Mouse (Mus musculus) frontal cortex, postnatal 10 days (tissue): Measurements from ENCODE around the gene Tsr3.
A peak's percentile ranks its signal among the peaks of the same experiment; 100 is the strongest.
"Not testable (repeated sequence)": the region's sequence is repeated elsewhere in the genome, so short reads cannot be mapped to it uniquely, and the experiment has no call there.

Experiments used
- DNase-seq, 2 experiments: peaks; one replicate each; pipeline ENCODE4 v3.0.0; 2022; ENCODE audit warnings: low spot score in 2 of 2, mixed read lengths in 1 of 2

Gene Tsr3

DNA sequence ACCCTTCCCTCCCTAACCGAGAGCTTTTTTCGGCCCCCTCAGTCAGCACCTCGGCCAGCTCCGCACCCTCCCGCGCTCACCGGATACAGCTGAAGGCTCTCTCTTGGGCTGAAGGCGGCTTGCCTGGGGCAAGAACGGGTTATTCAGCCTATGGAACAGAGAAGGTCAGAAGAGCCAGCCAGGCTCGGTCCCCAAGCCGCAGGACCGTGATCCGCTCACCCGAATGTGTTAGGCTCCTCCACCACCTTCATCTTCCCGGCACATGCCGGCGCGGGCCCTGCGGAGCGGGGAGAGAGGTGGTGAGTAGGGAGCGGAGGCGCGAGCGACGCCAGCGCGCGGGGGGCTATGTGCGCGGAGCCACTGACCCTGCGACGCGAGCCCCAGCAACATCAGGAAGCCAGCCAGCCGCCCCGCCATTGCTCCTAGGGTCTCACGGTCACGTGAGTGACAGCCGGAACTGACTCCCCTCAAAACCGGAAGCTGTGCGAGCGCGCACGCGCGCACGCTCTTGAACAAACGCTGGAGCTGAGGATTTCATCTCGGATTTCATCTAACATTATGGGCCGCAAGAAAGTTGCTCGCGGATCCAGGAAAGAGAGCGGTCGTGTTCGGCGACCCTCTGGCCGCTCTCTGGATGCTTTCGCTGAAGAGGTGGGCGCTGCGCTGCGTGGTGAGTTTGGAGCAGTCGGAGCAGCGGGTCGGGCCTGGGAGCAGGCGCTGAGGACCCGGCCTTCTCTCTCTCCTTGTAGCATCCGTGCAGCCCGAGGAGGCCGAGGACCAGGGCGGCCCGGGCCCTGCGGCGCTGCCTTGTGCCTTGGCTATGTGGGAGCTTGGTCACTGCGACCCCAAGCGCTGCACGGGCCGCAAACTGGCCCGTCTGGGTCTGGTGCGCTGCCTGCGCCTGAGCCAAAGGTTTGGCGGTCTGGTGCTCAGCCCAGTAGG lies at the start of gene Tsr3, which contains the start of gene Gnptg:
Tsr3 (plus strand) TSS at position 476 of the 942 bp plus-strand sequence.
Gnptg (minus strand) TSS at position 430 of the 942 bp plus-strand sequence.
- DNase-seq = peak in 1 of 2 experiments; percentile 84

DNA sequence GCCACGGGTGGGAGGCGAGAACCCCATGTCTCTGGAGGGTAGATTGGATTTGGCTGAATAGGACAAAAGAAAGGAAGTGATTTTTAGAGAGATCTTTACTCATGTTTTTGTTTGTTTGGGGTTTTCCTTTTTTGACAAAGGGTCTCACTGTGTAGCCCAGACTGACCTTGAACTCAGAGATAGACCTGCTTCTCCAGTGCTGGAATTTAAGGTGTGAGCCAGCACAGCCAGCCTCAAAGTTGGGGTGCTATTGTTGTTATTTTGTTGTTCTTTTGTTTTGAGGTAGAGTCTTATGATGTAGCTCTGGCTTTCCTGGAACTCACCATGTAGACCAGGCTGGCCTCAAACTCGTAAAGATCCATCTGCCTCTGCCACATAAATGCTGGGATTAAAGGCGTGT lies 37.6 kb upstream of the Tsr3 start:
- DNase-seq = no peak

DNA sequence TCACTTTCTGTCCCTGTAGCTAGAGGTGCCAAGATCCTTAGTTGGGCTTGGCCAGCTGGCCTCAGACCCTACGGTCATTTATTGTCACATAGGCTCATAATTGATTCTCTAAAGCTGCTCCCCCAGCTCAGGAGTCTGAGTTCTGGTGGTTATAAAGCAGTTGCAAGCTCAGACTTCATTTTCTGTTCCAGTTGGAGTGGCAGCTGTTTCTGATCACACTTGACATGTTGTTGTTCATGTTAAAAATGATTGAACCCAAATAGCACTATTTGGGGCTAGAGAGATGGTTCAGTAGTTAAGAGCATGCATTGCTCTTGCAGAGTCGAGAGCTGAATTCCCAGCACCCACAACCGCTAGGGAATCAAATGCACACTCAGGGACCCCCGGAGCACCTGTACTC lies 30.0 kb upstream of the Tsr3 start:
- no peak for DNase-seq

DNA sequence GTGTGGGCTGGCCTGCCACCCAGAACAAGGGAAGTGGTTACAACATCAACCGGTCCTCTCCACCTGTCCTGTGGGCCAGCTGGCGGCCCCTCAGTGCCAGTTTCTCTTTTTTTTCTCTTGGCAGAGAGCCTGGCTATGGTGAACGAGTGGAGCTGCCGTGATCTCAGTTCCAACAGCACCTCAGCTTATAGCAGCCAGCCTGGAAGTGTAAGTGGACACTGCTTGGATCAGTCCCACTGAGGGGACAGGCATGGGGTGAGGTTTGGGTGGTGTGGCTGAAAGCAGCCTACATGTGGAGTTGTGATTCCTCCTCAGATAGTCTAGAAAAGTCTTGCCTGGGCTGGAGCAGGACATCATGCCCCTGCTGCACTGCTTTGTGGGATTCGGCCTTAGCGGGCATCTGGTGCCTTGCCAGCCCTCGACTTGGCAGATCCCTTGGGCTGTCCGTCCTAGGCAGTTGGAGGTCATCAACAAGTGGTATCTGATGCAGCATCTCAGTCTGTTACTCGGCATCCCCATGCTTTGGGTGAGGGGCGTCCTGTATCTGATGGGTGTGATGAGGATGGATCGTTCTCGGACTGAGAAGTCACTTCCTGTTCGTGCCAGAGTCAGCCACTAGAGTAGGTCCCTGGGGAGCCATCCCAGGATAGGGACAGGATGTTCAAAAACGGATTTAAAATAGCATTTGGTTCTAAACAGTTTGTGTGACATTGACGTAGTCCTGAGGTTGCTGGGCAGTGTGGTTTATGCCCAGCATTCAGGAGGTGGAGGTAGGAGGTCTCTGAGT lies 29.1 kb upstream of the Tsr3 start:
- DNase-seq = no peak

DNA sequence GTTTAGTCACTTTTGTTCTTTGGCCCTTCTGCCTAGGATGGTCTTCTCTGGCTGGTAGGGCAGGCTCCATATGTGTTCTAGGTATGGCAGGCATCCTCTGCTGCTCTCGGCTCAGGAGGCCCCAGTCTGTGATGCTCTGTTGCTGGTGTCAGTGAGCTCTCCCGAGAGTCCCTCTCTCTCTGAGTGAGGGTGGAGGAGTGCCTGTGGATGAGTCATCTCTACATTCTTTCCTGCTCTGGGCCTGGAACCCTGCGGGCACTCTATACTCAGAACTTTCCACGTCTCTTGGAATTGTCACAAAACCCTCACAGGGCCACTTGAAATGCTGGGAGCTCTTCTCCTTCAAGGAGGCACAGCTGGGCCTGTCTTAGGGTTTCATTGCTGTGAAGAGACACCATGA lies 28.3 kb upstream of the Tsr3 start:
- no peak for DNase-seq

DNA sequence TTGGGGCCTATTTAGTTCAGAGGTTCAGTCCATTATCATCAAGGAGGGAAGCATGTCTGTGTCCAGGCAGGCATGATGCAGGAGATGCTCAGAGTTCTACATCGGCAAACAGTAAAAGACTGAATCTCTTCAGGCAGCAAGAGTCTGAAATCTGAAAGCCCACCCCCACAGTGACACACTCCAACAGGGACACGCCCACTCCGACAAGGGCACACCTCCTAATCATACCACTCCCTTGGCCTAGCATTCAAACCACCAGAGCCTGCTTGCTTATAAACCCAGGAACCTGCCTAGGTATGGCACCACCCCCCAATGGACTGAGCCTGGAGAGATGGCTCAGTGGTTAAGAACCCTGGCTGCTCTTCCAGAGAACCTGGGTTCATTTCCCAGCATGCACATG lies 24.5 kb upstream of the Tsr3 start:
- no peak for DNase-seq

DNA sequence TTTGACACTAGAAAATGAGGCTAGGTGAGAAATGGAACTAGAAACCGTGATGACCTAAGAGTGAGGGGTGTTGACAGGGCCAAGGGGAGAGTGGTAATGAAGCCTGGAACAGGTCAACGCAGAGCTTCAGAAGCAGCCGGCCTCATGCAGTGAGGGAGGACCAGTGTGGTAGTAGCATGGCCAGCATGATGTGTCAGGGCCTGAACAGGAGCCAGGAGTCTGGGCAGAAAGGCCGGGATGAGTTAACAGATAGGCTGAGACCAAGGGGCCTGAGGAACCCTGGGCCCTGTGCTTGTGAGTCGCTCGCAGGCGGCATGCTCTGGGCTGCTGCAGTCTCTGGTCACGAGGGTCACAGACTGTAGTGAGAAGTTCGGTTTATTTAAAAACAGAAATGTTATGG lies 21.0 kb upstream of the Tsr3 start:
- no peak for DNase-seq

DNA sequence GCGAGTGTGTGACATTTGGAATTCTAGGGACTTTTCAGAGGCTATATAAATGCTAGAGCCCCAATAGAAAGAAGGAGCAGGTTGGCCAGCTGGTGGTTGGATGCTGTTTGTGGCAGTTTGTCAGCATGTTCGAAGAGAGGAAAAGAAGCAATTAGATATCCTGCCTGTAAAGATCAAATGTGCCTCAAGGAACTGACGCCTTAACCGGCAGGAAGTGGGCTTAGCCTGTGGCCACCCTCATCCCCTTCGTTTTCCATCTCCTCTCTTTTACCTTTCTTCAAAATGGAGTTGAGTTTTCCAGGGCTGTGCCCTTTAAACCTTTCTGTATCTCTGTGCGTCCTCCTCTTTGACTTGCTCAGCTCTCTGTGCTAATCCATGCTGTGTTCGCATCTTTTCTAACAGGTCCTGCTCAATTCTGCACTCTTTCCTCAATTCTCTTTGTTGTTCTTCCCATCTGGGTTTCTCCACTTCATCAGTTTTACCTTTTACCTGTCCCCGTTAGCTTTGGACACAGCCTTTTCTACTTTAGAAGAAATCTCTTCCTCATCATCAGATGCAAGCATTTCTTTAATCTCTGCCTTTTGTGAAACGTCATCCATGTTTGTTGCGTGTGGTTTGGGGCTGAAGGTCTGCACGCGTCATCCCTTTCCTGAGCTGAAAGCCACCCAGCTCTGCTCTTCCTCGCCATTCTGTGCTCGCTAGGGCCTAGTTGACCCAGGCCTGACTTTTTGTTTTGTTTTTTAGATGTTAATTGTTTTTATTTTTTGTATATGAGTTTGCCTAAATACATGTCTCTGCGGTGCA lies 20.3 kb upstream of the Tsr3 start:
- no peak for DNase-seq

DNA sequence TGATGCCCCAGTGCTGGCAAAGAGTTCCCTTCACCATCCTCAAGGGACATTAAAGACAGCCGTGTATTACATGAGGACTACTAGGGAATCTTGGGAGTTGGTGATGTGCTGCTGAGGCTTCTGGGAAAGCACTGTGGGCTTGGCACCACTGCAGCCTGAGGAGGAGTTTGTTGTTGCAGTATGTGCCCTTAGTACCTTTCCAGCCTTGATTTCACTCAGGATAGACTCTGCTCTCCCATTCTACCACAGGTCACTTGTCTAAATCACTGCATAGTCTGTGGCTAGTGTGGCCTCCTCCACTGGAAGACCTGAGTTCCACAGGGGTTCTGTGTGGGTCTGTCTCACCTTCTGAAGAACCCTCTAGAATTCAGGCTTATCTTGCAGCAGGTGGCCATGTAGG lies 19.2 kb upstream of the Tsr3 start:
- no peak for DNase-seq

DNA sequence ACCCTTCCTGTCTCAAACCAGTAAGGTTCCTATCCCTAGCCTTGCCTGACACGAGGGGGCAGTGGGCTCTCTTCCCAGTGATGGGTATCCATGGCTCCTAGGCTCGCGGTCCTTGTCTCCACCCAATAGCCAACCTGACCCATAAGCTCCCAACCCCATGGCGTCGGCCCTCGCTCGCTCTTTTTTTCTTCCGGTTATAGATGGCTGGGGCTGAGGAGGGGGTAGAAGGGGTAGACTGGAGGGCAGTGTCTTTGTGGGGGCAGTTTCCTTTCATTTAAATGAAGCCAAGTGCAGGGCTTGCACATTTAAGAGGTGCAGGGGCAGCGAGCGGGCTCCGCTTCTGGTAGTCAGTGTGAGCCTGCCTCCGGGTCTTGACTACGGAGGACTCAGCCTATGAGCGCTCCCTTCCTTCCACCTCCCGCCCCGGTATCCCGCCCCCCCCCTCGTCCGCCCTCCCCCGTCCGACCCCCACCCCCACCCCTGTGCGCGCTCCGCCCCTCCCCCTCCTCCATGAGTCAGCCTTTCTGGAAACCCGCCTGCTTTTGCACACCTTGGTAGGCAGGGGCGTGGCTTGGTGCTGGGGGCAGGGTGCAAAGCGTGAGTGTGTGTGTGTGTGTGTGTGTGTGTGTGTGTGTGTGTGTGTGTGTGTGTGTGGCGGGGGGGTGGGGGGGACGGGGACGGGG lies 18.0 kb upstream of the Tsr3 start:
- DNase-seq = peak in 1 of 2 experiments; percentile 45

DNA sequence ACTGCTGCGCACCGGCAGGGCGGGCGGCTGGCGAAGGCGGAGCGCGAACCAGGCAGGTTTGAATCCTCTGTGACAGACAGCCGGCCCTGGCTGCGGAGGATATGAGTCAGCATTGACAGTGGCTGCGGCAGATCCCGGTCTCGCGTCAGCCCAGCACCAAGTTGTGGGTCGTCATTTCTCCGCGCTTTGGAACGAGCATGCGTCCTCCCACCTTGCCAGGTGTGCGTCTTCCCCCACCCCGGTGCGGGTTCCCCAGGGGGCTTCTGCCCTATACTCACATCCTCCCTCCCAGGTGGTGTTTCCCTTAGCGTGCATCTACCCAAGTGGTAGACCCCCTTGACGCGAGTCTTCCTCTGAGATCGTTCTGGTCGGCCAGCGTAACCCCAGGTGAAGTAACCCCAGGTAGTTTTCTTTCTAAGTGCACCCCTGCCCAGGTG lies 17.4 kb upstream of the Tsr3 start:
- peak; percentile 37 to 56 for DNase-seq

DNA sequence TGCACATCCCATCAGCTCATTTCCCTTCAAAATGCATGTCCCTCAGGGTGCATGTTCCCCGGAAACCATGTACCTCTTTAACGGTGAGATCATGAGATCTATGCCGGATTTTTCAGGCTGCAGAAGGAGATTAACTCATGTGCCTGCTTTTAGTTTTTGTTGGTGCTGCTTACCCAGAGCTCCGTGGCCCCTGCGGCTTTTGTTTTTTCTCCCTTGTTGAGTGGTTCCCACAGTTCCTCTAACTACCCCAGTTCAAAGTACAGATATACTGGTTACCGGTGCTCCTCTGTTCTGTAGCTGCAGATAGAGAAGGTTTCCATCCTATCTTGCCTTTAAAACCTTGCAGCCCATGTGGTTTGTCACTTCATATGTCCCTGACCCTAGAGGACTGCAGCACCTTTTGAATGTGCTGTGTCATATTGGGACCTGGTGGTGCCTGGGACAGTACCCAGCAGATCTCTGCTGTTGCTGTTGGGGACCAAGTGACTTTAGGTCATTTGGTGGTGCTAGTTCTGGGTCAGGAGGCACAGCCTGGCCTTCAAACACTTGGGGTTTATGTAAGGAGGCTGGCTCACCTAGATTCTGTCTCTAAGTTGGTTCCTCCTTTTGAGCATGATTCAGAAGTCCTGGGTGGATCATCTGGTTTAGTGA lies 16.9 kb upstream of the Tsr3 start:
- DNase-seq = no peak

DNA sequence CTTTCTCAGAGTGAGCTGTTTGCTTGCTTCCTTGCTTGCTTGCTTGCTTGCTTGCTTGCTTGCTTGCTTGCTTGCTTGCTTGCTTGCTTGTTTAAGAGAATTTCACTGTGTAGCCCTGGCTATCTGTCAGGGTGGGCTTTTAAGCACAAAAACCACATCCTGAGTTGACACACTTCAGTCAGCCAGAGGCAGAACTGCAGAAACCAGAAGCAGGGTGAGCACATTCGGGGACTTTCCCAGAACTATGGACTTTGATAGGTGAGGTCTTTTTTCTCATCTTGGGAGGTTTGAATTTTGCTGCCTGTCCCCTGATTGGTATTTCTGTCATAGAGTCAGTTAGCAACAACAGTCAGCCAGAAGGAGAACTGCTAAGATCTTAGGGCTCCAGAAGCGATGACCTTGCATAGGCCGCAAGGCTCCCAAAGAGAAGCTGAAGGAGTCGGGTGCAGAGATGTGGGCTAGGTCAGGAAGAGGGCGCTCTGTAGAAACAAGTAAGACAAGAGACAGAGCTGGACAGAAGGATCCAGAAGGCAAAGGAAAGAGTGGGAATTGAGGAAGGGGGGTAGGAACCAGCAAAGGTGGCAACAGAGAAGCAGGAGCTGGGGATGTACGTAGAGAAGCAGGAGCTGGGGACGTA lies 15.3 kb upstream of the Tsr3 start:
- DNase-seq = no peak

DNA sequence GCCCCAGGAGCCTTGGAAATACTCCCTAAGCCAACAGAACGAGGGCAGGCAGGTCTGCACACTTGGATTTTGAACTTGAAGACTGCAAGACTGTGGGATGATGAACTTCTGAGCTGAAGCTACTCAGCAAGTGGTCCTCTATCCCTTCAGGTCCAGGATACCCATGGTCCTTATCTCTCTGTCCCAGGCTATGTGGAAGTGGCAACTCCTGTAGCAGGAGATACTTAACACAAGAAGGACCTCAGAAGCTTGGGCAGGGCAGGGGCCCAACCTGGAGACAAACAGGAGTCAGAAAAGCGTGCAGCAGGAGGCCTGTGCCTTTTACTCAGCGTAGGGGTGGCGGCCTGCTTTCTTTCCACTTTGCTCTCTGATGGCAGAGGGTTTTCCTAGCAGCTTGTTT lies 14.3 kb upstream of the Tsr3 start:
- DNase-seq = no peak

DNA sequence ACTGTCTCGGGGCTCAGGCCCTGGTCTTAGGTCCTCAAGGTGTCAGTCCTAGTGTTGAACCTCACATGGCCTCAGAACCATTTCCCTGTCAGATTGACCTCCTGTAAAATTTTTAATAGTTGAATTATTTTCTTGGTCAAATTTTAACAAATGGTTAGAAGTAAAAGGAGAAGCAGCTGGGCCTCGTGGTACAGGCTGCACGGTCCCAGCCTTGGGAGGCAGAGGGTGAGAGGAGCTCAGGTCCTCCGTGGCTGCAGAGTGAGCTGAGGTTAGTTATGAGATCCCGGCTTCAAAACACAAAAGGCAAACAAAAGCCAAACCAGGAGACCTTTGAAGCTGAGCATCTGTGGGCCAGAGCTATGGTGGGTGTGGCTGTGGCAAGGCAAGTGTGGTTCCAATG lies 12.0 kb upstream of the Tsr3 start:
- no peak for DNase-seq

DNA sequence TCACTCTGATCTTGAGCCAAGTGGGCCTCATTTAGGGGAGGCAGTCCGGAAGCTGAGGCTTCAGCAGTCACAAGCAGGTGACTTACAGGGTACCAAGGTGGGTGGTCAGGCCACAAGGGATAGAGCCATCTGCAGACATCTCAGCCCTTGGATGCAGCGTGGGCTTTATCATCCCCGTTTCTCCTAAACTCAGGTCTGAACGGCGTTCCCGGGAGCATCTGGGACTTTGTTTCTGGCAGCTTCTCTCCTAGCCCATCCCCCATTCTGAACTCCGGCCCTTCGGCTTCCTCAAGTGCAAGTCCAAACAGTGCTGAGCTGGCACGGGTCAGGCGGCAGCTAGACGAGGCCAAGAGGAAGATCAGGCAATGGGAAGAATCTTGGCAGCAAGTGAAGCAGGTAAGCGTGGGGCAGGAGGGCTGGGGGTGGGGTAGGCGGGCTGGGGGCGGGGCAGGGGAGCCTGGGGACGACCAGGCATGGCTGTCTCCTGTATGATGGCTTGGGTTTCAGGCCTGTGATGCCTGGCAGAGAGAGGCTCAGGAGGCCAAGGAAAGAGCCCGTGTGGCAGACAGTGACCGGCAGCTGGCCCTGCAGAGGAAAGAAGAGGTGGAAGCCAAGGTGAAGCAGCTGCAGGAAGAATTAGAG lies 9.8 kb upstream of the Tsr3 start:
- not testable (repeated sequence) for DNase-seq

DNA sequence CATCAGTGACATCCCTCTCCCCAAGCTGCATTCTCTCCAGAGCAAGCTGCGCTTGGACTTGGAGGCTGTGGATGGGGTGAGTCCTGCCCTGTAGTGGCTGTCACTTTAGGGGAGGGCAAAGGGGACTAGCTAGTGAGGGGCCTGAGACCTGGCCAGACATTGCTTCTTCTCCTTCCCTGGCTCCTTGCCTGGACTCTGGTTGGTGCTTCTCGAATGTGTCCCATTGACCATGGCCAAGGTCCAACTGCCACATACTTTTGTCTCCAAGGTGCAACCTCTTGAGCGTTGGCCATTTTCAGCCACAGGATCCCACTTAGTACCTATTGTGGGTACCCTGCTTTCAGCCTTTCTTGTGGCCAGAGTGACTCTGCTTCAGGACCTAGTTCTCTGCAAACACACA lies 9.3 kb upstream of the Tsr3 start:
- no peak for DNase-seq

DNA sequence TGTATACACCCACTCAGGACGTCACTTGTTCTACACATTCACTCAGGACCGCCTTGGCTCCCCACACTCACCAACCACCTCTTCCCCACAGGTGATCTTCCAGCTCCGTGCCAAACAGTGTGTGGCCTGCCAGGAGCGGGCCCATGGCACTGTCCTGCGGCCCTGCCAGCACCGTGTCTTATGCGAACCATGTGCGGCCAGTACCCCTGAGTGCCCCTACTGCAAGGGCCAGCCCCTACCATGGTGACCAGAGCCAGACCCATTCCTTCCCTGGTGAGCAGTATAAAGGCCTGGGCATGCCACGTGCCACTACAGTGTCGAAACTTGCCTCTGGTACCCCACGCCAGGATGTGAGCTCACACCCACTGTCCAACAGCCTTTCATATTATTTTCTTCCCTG lies 8.3 kb upstream of the Tsr3 start:
- DNase-seq = not testable (repeated sequence)

DNA sequence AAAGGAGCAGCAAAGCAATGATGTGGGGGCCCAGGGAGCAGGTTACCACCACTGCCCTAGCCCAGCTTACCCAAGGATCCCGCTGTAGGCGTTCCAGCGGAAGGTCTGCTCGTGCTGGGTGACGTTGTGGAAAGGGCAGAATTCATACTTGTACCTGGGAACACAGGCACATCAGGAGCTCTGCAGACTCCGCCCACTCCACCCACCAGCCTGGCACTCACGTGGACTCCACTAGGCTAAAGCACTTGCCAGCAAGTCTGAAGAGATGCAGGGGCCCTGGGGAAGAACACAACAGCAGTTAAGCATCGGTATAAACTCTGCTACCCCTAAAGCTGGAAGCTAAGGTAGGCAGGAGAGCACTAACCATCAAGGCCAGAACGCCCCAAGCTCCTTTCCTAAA lies 4.3 kb upstream of the Tsr3 start:
- no peak for DNase-seq
